Mouse (Mus musculus) hindbrain, embryonic 14.5 days (tissue): ENCODE results near the gene Afg3l1. TPM values are rescaled to one million over a fixed set of nuclear protein-coding genes. Genes with fewer than 3 reads are reported as not detected.

Experiments
- ATAC-seq: fragments of 200-750 bp; cut with Nextera tagmentation; 2 replicates; pipeline ENCODE4 v1.8.0; 2017; ENCODE audit warnings: moderate number of reproducible peaks, mild to moderate bottlenecking, moderate TSS enrichment, moderate library complexity; ENCODE audit not compliant: low FRiP score
- DNase-seq: peaks from one replicate; pipeline ENCODE4 v3.0.0-alpha.2; 2015; ENCODE audit warnings: low spot score
- H3K27ac ChIP-seq: fragments of 300-500 bp; sonication (generic); 2 replicates; pipeline ENCODE4 v1.5.1; 2014; ENCODE audit warnings: mild to moderate bottlenecking, moderate library complexity
- H3K27me3 ChIP-seq: fragments of 300-500 bp; sonication (generic); 2 replicates; pipeline ENCODE4 v1.6.1; 2014; ENCODE audit warnings: mild to moderate bottlenecking, low read length, mixed read lengths; ENCODE audit not compliant: control insufficient read depth, insufficient read depth
- H3K36me3 ChIP-seq: fragments of 300-500 bp; sonication (generic); replicated peaks from 2 replicates; pipeline ENCODE4 v1.6.1; 2014; ENCODE audit not compliant: control insufficient read depth, insufficient read depth
- H3K4me1 ChIP-seq: fragments of 300-500 bp; sonication (generic); replicated peaks from 2 replicates; pipeline ENCODE4 v1.6.1; 2014; ENCODE audit warnings: antibody characterized with exemption, low read length, mixed read lengths; ENCODE audit not compliant: control insufficient read depth, insufficient read depth
- H3K4me2 ChIP-seq: fragments of 300-500 bp; sonication (generic); replicated peaks from 2 replicates; pipeline ENCODE4 v1.6.1; 2014; ENCODE audit warnings: mild to moderate bottlenecking, moderate library complexity
- H3K4me3 ChIP-seq: fragments of 300-500 bp; sonication (generic); replicated peaks from 2 replicates; pipeline ENCODE4 v1.5.1; 2014; ENCODE audit warnings: mild to moderate bottlenecking, low read length
- H3K9ac ChIP-seq: fragments of 300-500 bp; sonication (generic); 2 replicates; pipeline ENCODE4 v1.6.1; 2014
- H3K9me3 ChIP-seq: fragments of 300-500 bp; sonication (generic); 2 replicates; pipeline ENCODE4 v1.6.1; 2016; ENCODE audit warnings: low read length; ENCODE audit not compliant: control insufficient read depth
- WGBS: fragments of 180-500 bp; shearing (Covaris S2); extraction: QIAGEN DNeasy Blood & Tissue Kit; methylation state at CpG from one replicate; pipeline ENCODE4 v1.1.7; 2014; 5-methylcytosine and 5-hydroxymethylcytosine counted together
- polyA plus RNA-seq: library from polyadenylated mRNA; unstranded; fragments of >200 nt; fragmentation: Nextera tagmentation; extraction: Ambion mirVana; gene quantifications from 2 replicates; pipeline ENCODE4 v1.2.1, GENCODE M21; 2014

The Afg3l1 gene
- polyA plus RNA-seq, 1 experiment from 2014 or later, result 36.5 TPM

- H3K9me3 ChIP-seq, result no peaks in the 10 kb centered on the region
- ATAC-seq (no peak), DNase-seq (no peak)
- peaks cover 97% of the 10 kb centered on the region for H3K36me3 ChIP-seq
- H3K4me3 ChIP-seq, result no peak overlapping the region
- no peak overlapping the region for H3K27ac ChIP-seq
- WGBS, result 93% methylated on average over 15 of the region's 15 CpGs
- H3K9ac ChIP-seq, result no peak overlapping the region
- no peaks in the 10 kb centered on the region for H3K27me3 ChIP-seq
- H3K4me1 ChIP-seq, result no peaks in the 10 kb centered on the region
- H3K4me2 ChIP-seq, result no peak overlapping the region
Observed at GRCm38 (mm10) chr8:123491280-123492075, 13.8 kb downstream of the Afg3l1 start.

- Histone ChIP-seq H3K9ac (no peak overlapping the region), H3K4me1 (no peaks in the 10 kb centered on the region), H3K9me3 (no peaks in the 10 kb centered on the region), H3K36me3 (peaks cover 96% of the 10 kb centered on the region), H3K4me2 (no peak overlapping the region), H3K27me3 (no peaks in the 10 kb centered on the region), H3K27ac (no peak overlapping the region), H3K4me3 (no peak overlapping the region)
- 97% methylated on average over 9 of the region's 9 CpGs for WGBS
- ATAC-seq, result no peak
- DNase-seq, result no peak
Observed at GRCm38 (mm10) chr8:123492898-123493297, 15.2 kb downstream of the Afg3l1 start.

GRCm38 (mm10) chr8:123497699-123498098, 20.0 kb downstream of the Afg3l1 start:
- H3K27ac ChIP-seq, result no peak overlapping the region
- peaks cover 96% of the 10 kb centered on the region for H3K36me3 ChIP-seq
- ATAC-seq (no peak), DNase-seq (no peak)
- H3K4me1 ChIP-seq, result no peaks in the 10 kb centered on the region
- H3K4me3 ChIP-seq, result no peak overlapping the region
- no peaks in the 10 kb centered on the region for H3K9me3 ChIP-seq
- no peak overlapping the region for H3K9ac ChIP-seq
- H3K27me3 ChIP-seq, result no peaks in the 10 kb centered on the region
- no peak overlapping the region for H3K4me2 ChIP-seq
- WGBS, result 88% methylated on average over 4 of the region's 4 CpGs

DNA sequence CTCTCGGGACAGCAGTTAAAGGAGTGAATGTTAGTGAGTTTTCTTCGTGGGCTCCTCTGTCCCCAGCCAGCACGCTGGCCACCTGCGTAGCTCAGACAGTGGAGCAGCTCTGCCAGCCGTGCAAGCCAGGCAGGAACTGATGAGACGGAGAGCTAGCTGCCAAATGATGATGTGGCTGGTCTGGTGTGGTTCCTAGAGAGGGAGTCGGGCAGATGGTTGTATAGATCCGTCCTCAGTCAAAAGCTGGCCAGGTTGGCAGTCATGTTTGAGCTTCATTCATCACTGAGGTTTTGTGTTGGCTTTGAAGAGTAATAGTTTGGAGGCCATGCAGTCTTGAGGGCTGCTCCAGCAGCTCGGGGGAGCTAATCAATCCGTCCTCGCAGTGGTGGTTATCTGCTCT, 21.3 kb downstream of the Afg3l1 start:
- no peaks in the 10 kb centered on the region for H3K9me3 ChIP-seq
- H3K4me2 ChIP-seq, result no peak overlapping the region
- no peak overlapping the region for H3K27ac ChIP-seq
- no peak for ATAC-seq
- no peak overlapping the region for H3K9ac ChIP-seq
- H3K4me1 ChIP-seq, result no peaks in the 10 kb centered on the region
- H3K36me3 ChIP-seq, result peaks cover 96% of the 10 kb centered on the region
- 90% methylated on average over 11 of the region's 11 CpGs for WGBS
- DNase-seq, result no peak
- no peak overlapping the region for H3K4me3 ChIP-seq
- H3K27me3 ChIP-seq, result no peaks in the 10 kb centered on the region

DNA sequence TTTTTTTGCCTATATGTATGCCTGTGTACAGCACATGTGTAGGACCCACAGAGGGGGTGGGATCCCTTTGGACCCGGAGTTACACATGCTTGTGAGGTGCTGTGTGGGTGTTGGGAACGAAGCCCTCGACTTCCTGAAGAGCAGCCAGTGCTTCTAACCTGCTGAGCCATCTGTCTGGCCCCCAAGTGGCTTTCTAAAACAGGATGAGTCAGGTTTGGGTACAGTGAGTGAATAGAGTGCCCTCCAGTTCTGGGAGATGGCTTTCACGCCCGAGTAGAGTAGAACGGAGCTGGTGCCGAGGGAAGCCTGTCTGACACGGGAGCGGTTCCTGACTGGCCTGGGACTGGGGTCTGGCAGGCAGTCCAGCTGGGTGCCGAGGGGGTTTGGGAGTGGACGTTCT, 21.9 kb downstream of the Afg3l1 start:
- Histone ChIP-seq H3K9me3 (no peaks in the 10 kb centered on the region), H3K36me3 (peaks cover 96% of the 10 kb centered on the region), H3K27ac (no peak overlapping the region), H3K4me2 (no peak overlapping the region), H3K4me1 (no peaks in the 10 kb centered on the region), H3K27me3 (no peaks in the 10 kb centered on the region), H3K4me3 (no peak overlapping the region), H3K9ac (no peak overlapping the region)
- 94% methylated on average over 11 of the region's 11 CpGs for WGBS
- ATAC-seq, result no peak
- DNase-seq, result no peak

GRCm38 (mm10) chr8:123502192-123502591, 24.5 kb downstream of the Afg3l1 start:
- Histone ChIP-seq H3K4me3 (no peak overlapping the region), H3K9ac (no peak overlapping the region), H3K36me3 (peaks cover 96% of the 10 kb centered on the region), H3K4me2 (no peak overlapping the region), H3K27me3 (no peaks in the 10 kb centered on the region), H3K27ac (no peak overlapping the region), H3K4me1 (no peaks in the 10 kb centered on the region), H3K9me3 (no peaks in the 10 kb centered on the region)
- DNase-seq (no peak), ATAC-seq (no peak)
- 96% methylated on average over 5 of the region's 5 CpGs for WGBS

DNA sequence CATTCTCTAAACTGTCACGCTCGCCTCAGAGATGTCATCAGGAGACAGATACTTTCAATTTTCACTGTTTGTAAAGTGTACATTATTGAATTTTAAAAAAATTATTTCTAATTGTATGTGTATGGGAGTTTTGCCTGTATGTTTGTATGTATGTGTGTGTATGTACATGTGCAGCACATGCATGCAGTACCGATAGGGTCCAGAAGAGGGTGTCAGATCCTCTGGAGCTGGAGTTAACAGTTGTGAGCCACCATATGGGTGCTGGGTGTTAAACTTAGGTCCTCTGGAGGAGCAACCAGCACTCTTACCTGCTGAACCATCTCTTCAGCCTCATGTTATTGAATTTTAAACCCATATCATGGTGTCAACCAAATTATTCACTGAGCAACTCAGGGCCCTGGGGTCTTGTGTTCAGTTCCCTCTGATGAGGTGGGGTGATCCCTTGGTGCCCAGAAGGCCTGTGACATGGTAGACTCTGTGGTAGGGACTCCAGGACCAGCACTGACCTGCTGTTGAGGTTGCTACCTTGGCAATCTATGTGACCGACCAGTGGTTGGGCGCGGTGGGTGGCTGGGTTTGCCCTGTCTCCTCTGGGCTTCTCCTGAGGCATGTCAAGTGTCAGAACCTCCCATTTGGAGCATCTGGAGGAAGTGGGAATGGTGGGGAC, 26.2 kb downstream of the Afg3l1 start:
- DNase-seq, result no peak
- ATAC-seq, result no peak
- no peak overlapping the region for H3K4me2 ChIP-seq
- H3K4me1 ChIP-seq, result no peaks in the 10 kb centered on the region
- no peak overlapping the region for H3K9ac ChIP-seq
- H3K36me3 ChIP-seq, result peaks cover 100% of the 10 kb centered on the region
- WGBS, result 98% methylated on average over 6 of the region's 6 CpGs
- no peak overlapping the region for H3K4me3 ChIP-seq
- no peaks in the 10 kb centered on the region for H3K27me3 ChIP-seq
- no peaks in the 10 kb centered on the region for H3K9me3 ChIP-seq
- no peak overlapping the region for H3K27ac ChIP-seq

DNA sequence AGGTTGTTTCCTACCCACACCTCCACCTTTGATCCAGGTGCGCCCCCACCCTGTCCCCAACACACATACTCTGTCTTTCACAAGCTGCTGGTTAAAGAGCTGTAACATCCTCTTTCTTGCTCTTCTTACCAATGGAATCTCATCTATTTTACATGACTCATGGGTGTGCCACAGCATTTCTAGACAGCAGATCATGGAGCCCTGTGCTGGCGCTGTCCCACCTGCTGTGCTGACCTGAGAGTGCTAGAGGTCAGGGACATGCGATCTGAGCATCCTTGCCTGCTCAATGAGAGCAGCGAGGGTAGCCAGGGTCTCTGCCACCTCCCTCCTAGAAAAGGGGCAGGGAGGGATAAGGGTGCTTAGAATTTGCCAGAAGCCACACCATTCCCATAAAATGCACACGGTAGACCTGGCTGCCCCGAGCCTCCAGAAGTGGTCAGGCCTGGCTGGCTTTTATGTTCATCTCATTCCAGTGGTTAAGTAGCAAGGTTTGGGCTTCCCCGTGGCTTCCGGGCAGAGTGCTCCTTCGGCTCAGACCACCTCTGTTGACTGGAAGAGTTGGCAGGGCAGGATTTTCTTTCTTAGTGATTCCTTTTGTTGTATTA, 27.0 kb downstream of the Afg3l1 start:
- Histone ChIP-seq H3K36me3 (peaks cover 100% of the 10 kb centered on the region), H3K27ac (no peak overlapping the region), H3K9ac (no peak overlapping the region), H3K4me1 (no peaks in the 10 kb centered on the region), H3K27me3 (no peaks in the 10 kb centered on the region), H3K9me3 (no peaks in the 10 kb centered on the region), H3K4me2 (no peak overlapping the region), H3K4me3 (no peak overlapping the region)
- ATAC-seq (no peak), DNase-seq (no peak)
- 91% methylated on average over 9 of the region's 9 CpGs for WGBS

GRCm38 (mm10) chr8:123505267-123505666, 27.6 kb downstream of the Afg3l1 start:
- DNase-seq (no peak), ATAC-seq (no peak)
- Histone ChIP-seq H3K4me2 (no peak overlapping the region), H3K9ac (no peak overlapping the region), H3K9me3 (no peaks in the 10 kb centered on the region), H3K27ac (no peak overlapping the region), H3K4me3 (no peak overlapping the region), H3K27me3 (no peaks in the 10 kb centered on the region), H3K4me1 (no peaks in the 10 kb centered on the region), H3K36me3 (peaks cover 100% of the 10 kb centered on the region)
- 77% methylated on average over 4 of the region's 4 CpGs for WGBS
